Mouse (Mus musculus) midbrain, embryonic 10.5 days (tissue): Measurements from ENCODE around the gene Galntl6. TPM values are rescaled to one million over a fixed set of nuclear protein-coding genes. Genes with fewer than 3 reads are reported as not detected.
"Not testable (repeated sequence)": the region's sequence is repeated elsewhere in the genome, so short reads cannot be mapped to it uniquely, and the experiment has no call there.

Source experiments
- DNase-seq: peaks from one replicate; pipeline ENCODE4 v3.0.0-alpha.2; 2017; ENCODE audit warnings: low spot score
- H3K27ac ChIP-seq: fragments of 300-500 bp; sonication (generic); replicated peaks from 2 replicates; pipeline ENCODE4 v1.5.1; 2016; ENCODE audit warnings: mild to moderate bottlenecking
- H3K27me3 ChIP-seq: fragments of 300-500 bp; sonication (generic); 2 replicates; pipeline ENCODE4 v1.6.1; 2016; ENCODE audit warnings: low read depth, mild to moderate bottlenecking; ENCODE audit not compliant: poor library complexity, severe bottlenecking
- H3K36me3 ChIP-seq: fragments of 300-500 bp; sonication (generic); 2 replicates; pipeline ENCODE4 v1.6.1; 2016; ENCODE audit warnings: mild to moderate bottlenecking, moderate library complexity
- H3K4me1 ChIP-seq: fragments of 300-500 bp; sonication (generic); 2 replicates; pipeline ENCODE4 v1.6.1; 2016
- H3K4me3 ChIP-seq: fragments of 300-500 bp; sonication (generic); 2 replicates; pipeline ENCODE4 v1.5.1; 2016; ENCODE audit warnings: mild to moderate bottlenecking, moderate library complexity
- H3K9me3 ChIP-seq: fragments of 300-500 bp; sonication (generic); replicated peaks from 2 replicates; pipeline ENCODE4 v1.6.1; 2016; ENCODE audit warnings: mild to moderate bottlenecking
- WGBS: fragments of 180-500 bp; shearing (Covaris S2); methylation state at CpG from one replicate; pipeline ENCODE4 v1.1.7; 2016; 5-methylcytosine and 5-hydroxymethylcytosine counted together
- polyA plus RNA-seq: library from polyadenylated mRNA; unstranded; fragments of >200 nt; fragmentation: Nextera tagmentation; extraction: Ambion mirVana; gene quantifications from 2 replicates; pipeline ENCODE4 v1.2.1, GENCODE M21; 2016

Gene Galntl6
- polyA plus RNA-seq, 1 experiment from 2014 or later = 0.37 TPM

DNA sequence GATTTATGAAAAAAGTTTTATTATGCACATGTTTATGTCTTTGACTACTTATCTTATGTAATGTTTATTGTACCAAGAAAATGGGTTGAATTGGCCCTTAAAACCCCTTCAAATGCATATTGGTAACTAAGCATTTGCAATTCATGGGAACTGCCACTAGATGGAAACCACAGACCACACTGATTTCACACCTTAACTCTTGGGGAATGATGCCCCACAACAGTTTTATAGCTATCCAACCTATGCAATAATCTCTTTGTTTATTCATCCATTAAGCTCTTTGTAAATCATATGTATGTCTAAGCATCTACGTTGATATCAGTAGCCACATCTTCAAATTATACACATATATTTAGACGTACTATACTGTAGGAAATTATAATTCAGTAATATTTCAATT is 346.3 kb downstream of the Galntl6 start:
- 65% methylated on average over 2 of the region's 2 CpGs for WGBS
- Histone ChIP-seq H3K4me3 (no peak overlapping the region), H3K27ac (no peak overlapping the region), H3K36me3 (no peaks in the 10 kb centered on the region), H3K4me1 (no peaks in the 10 kb centered on the region), H3K9me3 (no peaks in the 10 kb centered on the region), H3K27me3 (no peaks in the 10 kb centered on the region)
- peak; percentile 13 for DNase-seq

DNA sequence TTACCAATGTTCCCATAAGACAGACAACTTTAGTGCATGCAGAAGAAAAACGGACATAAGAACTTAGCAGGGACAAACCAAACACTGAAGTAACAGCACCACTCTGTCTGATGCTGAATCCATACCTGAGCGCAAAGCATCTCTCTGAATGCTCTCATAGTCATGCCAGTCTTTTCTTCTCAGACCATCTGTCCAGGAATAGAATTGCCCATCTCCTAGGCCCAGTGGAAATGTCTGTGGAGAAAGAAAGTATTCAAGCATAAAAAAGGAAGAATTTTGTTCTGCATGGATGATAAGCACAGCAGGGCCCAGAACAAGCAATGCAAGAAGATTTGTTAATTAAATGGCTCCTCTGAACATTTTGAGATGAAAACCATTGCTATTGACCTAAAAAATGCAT is 376.7 kb downstream of the Galntl6 start:
- no peaks in the 10 kb centered on the region for H3K9me3 ChIP-seq
- H3K36me3 ChIP-seq = no peaks in the 10 kb centered on the region
- WGBS = 83% methylated on average over 2 of the region's 2 CpGs
- H3K4me1 ChIP-seq = no peaks in the 10 kb centered on the region
- DNase-seq = no peak
- no peak overlapping the region for H3K4me3 ChIP-seq
- no peak overlapping the region for H3K27ac ChIP-seq
- no peaks in the 10 kb centered on the region for H3K27me3 ChIP-seq

- DNase-seq = no peak
- Histone ChIP-seq H3K4me1 (no peaks in the 10 kb centered on the region), H3K4me3 (no peak overlapping the region), H3K27me3 (no peaks in the 10 kb centered on the region), H3K27ac (no peak overlapping the region), H3K36me3 (no peaks in the 10 kb centered on the region), H3K9me3 (no peaks in the 10 kb centered on the region)
Observed at GRCm38 (mm10) chr8:58534631-58535030, 377.8 kb downstream of the Galntl6 start.

GRCm38 (mm10) chr8:58523443-58523842 is 389.0 kb downstream of the Galntl6 start:
- DNase-seq = no peak
- H3K4me1 ChIP-seq = no peaks in the 10 kb centered on the region
- 48% methylated on average over 1 of the region's 1 CpGs for WGBS
- no peaks in the 10 kb centered on the region for H3K36me3 ChIP-seq
- no peak overlapping the region for H3K4me3 ChIP-seq
- H3K27me3 ChIP-seq = no peaks in the 10 kb centered on the region
- H3K27ac ChIP-seq = no peak overlapping the region
- H3K9me3 ChIP-seq = no peaks in the 10 kb centered on the region

GRCm38 (mm10) chr8:58521932-58522331 is 390.5 kb downstream of the Galntl6 start:
- Histone ChIP-seq H3K27ac (no peak overlapping the region), H3K4me3 (no peak overlapping the region), H3K27me3 (no peaks in the 10 kb centered on the region), H3K9me3 (no peaks in the 10 kb centered on the region), H3K4me1 (no peaks in the 10 kb centered on the region), H3K36me3 (no peaks in the 10 kb centered on the region)
- no peak for DNase-seq

DNA sequence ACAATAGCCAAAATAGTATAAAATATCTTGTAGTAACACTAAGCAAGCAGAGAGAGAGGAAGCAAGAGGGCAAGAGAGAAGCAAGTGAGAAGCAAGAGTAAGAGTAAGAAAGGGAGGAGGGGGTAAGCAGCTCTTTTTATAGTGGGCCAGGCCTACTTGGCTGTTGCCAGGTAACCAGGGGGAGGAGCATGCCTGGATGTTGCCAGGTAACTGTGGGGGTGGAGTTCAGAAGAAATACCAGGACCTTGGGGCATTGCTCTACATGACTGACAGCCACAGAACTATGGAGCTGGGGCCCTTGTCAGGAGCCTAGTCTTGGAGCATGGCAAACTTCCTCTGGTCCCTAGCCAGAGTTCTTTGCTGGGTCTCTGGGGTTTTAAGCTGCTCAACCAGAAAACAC is 401.9 kb downstream of the Galntl6 start:
- H3K27ac ChIP-seq = no peak overlapping the region
- peak; percentile 15 for DNase-seq
- H3K27me3 ChIP-seq = no peaks in the 10 kb centered on the region
- H3K9me3 ChIP-seq = no peaks in the 10 kb centered on the region
- no peak overlapping the region for H3K4me3 ChIP-seq
- H3K4me1 ChIP-seq = no peaks in the 10 kb centered on the region
- H3K36me3 ChIP-seq = no peaks in the 10 kb centered on the region

DNA sequence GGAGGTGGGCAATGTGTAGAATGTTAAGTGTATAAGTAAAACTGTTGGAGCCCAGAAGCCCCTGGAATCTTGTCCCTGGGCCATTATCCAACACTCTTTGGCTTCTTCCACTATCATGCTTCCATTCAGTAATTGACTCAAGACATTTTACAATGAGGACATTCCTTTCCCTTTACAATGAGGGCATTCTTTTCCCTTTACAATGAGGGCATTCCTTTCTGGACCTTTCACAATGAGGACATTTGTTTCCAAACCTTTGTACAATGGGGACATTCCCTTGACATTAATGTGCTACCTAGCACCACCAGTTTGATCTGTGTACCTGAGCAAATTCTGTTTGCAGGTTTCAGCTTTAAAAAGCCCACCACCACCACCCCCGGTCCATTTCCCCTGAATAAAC is 403.4 kb downstream of the Galntl6 start:
- Histone ChIP-seq H3K36me3 (no peaks in the 10 kb centered on the region), H3K27me3 (no peaks in the 10 kb centered on the region), H3K27ac (no peak overlapping the region), H3K4me1 (no peaks in the 10 kb centered on the region), H3K9me3 (no peaks in the 10 kb centered on the region), H3K4me3 (no peak overlapping the region)
- DNase-seq = no peak
- 85% methylated on average over 1 of the region's 1 CpGs for WGBS

- 79% methylated on average over 4 of the region's 4 CpGs for WGBS
- no peaks in the 10 kb centered on the region for H3K9me3 ChIP-seq
- H3K36me3 ChIP-seq = no peaks in the 10 kb centered on the region
- no peak for DNase-seq
- no peaks in the 10 kb centered on the region for H3K4me1 ChIP-seq
- H3K27me3 ChIP-seq = no peaks in the 10 kb centered on the region
- H3K27ac ChIP-seq = no peak overlapping the region
- no peak overlapping the region for H3K4me3 ChIP-seq
Observed at GRCm38 (mm10) chr8:58487099-58487498, 425.3 kb downstream of the Galntl6 start.

GRCm38 (mm10) chr8:58463342-58463741 is 449.1 kb downstream of the Galntl6 start:
- WGBS = 95% methylated on average over 2 of the region's 2 CpGs
- H3K36me3 ChIP-seq, H3K9me3 ChIP-seq, H3K27ac ChIP-seq, DNase-seq, H3K4me1 ChIP-seq, H3K4me3 ChIP-seq, H3K27me3 ChIP-seq: not testable (repeated sequence)

DNA sequence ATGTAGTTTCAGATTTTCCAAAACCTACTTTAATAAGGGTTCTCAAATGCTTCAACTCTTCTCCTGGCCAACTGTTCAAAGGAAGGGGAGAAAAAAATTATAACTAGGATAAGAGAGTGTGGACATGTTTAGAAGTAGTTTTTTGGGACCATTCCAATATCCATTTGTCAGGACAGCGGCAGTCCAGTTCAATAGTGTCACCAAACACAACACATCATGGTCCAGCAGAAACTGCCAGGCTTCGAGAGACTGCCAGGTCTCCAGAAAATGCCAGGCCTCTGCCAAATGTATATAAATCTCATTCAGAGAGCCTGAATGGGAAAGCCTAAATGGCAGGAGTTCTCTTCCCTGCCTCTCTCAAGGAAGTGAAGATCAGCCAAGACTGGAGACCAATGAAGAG is 469.7 kb downstream of the Galntl6 start:
- no peaks in the 10 kb centered on the region for H3K9me3 ChIP-seq
- DNase-seq = no peak
- H3K27ac ChIP-seq = no peak overlapping the region
- 91% methylated on average over 2 of the region's 2 CpGs for WGBS
- no peak overlapping the region for H3K4me3 ChIP-seq
- peaks cover 4% of the 10 kb centered on the region; the same call in 1 of the 2 replicates for H3K4me1 ChIP-seq
- H3K27me3 ChIP-seq = no peaks in the 10 kb centered on the region
- no peaks in the 10 kb centered on the region for H3K36me3 ChIP-seq

DNA sequence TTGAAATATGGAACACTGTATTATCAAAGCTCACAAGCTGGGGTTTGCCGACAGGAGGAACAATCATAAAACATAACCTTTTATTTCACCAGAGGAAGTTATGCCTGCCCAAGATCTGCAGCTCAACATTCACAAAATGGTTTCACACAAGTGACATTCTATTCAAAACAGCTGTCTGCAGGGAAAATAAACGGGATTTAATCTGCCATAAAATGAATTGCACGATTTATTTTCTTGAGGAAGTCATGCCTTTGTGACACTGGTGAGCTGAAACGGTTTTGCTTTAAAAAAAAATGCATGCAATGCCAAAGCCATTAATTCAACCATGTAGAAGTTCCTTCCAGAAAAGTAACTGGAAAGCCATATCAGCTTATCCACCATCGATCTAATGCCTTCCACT is 494.0 kb downstream of the Galntl6 start:
- no peak for DNase-seq
- WGBS = 78% methylated on average over 5 of the region's 5 CpGs
- H3K36me3 ChIP-seq = no peaks in the 10 kb centered on the region
- no peaks in the 10 kb centered on the region for H3K9me3 ChIP-seq
- no peaks in the 10 kb centered on the region for H3K4me1 ChIP-seq
- H3K27me3 ChIP-seq = no peaks in the 10 kb centered on the region
- H3K27ac ChIP-seq = no peak overlapping the region
- no peak overlapping the region for H3K4me3 ChIP-seq

GRCm38 (mm10) chr8:58417551-58417950 is 494.9 kb downstream of the Galntl6 start:
- DNase-seq = no peak
- H3K9me3 ChIP-seq = no peaks in the 10 kb centered on the region
- H3K36me3 ChIP-seq = no peaks in the 10 kb centered on the region
- H3K4me3 ChIP-seq = no peak overlapping the region
- WGBS = 80% methylated on average over 1 of the region's 1 CpGs
- H3K27ac ChIP-seq = no peak overlapping the region
- H3K4me1 ChIP-seq = no peaks in the 10 kb centered on the region
- H3K27me3 ChIP-seq = no peaks in the 10 kb centered on the region

- WGBS = 81% methylated on average over 3 of the region's 3 CpGs
- Histone ChIP-seq H3K9me3 (no peaks in the 10 kb centered on the region), H3K36me3 (no peaks in the 10 kb centered on the region)
Observed at GRCm38 (mm10) chr8:58396500-58396899, 515.9 kb downstream of the Galntl6 start.

GRCm38 (mm10) chr8:58395879-58396278 is 516.6 kb downstream of the Galntl6 start:
- Histone ChIP-seq H3K9me3 (no peaks in the 10 kb centered on the region), H3K36me3 (no peaks in the 10 kb centered on the region), H3K4me3 (no peak overlapping the region), H3K27ac (no peak overlapping the region), H3K4me1 (no peaks in the 10 kb centered on the region), H3K27me3 (no peaks in the 10 kb centered on the region)
- DNase-seq = no peak
- WGBS = 88% methylated on average over 1 of the region's 1 CpGs

More at GRCm38 (mm10) chr8:58396500-58396899, 515.9 kb downstream of the Galntl6 start:
- Histone ChIP-seq H3K27ac (no peak overlapping the region), H3K27me3 (no peaks in the 10 kb centered on the region), H3K4me3 (no peak overlapping the region), H3K4me1 (no peaks in the 10 kb centered on the region)
- no peak for DNase-seq
